Mouse (Mus musculus) adrenal gland, postnatal 36 days (tissue): ENCODE measurements around the gene Arnt. TPM values are rescaled to one million over a fixed set of nuclear protein-coding genes. Genes with fewer than 3 reads are reported as not detected.

Experiments
- DNase-seq, 2 experiments: peaks; one replicate each; pipeline ENCODE4 v3.0.0; 2021; ENCODE audit warnings: mixed read lengths in 1 of 2
- total RNA-seq, 2 experiments: library from RNA; stranded (reverse); gene quantifications; 2 replicates each; pipeline ENCODE4 v1.2.3; 2021

Arnt gene
- total RNA-seq, 2 experiments from 2014 or later: 63.5 to 68.0 TPM

- DNase-seq: no peak
Observed at GRCm38 (mm10) chr3:95456367-95456766, 22.2 kb downstream of the Arnt start.

- DNase-seq: no peak
Observed at GRCm38 (mm10) chr3:95457758-95458157, 23.6 kb downstream of the Arnt start.

- DNase-seq: peak in 1 of 2 experiments; percentile 30
Observed at GRCm38 (mm10) chr3:95459381-95459780, 25.2 kb downstream of the Arnt start.

DNA sequence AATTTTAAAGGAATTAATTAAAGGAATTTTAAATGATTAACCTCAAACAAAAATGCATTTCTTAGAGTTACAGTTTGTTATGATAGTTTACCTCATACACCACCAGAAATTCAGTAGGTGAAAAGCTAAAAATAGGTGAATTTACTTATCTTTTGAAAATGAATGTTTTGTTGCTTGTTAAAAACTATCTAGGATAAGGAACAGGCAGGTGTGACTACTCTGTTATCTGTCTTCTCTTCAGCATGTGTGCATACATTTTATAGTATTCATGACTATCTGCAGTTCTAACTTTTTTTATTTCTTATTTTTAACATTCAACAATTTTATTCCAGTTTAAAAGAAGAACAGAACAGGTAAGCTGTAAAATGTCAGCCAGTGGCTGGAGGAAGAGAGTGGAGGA is 29.7 kb downstream of the Arnt start:
- no peak for DNase-seq

DNA sequence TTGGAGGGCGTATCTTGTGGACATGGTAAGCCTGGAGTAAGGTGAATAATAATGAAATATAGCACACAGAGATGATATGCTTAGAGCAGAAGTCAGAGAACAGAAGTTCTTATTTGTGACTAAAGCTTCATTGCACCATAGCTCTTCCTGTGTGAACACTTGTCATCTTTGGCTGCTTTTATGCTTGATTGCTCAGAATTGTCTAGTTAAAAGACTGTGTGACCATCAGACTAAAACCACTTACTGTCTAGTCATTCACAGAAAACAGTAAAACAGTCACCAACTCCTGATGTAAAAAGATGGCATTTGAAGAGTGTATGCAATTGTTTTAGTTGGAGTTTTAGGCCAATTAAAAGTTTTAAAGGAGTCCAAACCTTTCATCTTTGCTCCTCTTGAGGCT is 44.8 kb downstream of the Arnt start:
- no peak for DNase-seq

DNA sequence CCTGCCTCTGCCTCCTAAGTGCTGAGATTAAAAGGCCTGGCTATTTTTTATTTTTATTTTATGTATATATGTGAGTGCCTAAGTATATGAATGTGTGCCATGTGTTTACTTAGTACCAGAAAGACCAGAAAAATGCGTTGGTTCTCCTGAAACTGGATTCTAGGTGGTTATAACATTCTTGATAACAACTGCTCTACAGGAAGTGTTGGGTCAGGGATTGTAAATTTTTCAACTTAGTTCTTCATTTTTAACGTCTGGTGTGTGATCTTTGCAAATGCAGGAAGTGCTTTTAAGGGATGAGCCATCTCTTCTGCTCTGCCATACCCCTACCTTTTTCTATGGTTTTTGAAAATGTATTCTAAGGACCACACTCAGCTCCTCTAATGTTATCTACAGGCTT is 52.2 kb downstream of the Arnt start:
- DNase-seq: no peak

DNA sequence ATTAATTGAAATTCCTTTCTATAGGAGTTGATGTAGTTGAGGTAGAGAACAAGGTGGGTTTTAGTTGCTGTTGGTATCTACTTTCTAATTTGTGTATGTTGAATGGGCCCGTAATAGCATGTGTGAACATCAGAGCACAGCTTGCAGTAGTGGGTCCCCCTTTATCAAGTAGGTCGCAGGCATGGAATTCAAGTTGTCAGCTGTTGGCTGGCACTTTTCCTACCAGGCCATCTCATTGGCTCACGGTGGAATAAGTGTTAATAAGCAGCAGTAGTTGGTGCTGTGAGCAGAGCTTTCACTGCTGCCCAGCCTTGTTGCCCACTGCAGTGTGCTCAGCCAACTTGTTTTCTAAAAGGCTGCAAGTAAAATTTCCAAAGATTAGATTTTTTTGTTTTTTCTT is 54.5 kb downstream of the Arnt start:
- DNase-seq: no peak

- no peak for DNase-seq
Observed at GRCm38 (mm10) chr3:95490238-95490637, 56.0 kb downstream of the Arnt start.

GRCm38 (mm10) chr3:95494342-95494741 is 60.2 kb downstream of the Arnt start:
- peak; percentile 69 to 78 for DNase-seq

DNA sequence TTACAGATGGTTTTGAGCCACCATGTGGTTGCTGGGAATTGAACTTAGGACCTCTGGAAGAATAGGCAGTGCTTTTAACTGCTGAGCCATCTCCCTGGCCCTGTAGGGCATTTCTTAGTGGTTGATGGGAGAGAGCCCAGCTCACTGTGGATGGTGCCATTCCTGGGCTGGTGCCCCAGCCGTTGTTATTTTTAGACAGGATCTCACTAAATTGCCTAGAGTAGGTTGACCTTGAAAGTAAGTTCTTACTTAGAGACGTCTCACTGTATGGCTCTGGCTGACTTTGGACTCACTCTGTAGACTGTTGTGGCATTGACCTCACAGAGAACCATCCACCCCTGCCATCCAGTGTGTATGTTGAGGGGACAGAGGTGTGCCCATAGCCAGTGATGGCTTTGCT is 64.0 kb downstream of the Arnt start:
- no peak for DNase-seq

GRCm38 (mm10) chr3:95499024-95499423 is 64.8 kb downstream of the Arnt start, which contains the start of gene Ctsk:
Gene Ctsk, plus strand, starts transcription at chr3:95499256.
- no peak for DNase-seq

- DNase-seq: no peak
Observed at GRCm38 (mm10) chr3:95499496-95500140, 65.4 kb downstream of the Arnt start.

GRCm38 (mm10) chr3:95502312-95502711 is 68.1 kb downstream of the Arnt start:
- DNase-seq: no peak

GRCm38 (mm10) chr3:95509348-95509747 is 75.2 kb downstream of the Arnt start:
- no peak for DNase-seq

GRCm38 (mm10) chr3:95511611-95512180 is 77.5 kb downstream of the Arnt start:
- peak; percentile 25 to 53 for DNase-seq

- no peak for DNase-seq
Observed at GRCm38 (mm10) chr3:95516614-95517041, 82.4 kb downstream of the Arnt start.

DNA sequence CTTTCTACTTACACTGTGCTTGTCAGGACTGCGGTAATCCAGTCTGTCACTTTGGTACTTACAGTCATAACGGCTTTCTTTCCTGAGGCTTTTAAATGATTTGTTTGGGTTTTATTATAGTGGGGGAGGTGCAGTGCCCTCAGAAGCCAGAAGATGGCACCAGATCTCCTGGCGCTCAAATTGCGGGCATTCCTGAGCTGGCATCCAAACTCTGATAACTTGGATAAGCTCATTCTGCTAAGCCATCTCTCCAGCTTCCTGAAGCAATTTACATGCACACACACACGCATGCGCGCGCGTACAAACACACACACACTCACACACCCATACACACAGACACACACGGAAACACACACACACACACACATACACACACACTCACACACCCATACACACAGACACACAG is 83.3 kb downstream of the Arnt start:
- DNase-seq: peak; percentile 73 to 76

GRCm38 (mm10) chr3:95518891-95519290 is 84.7 kb downstream of the Arnt start:
- DNase-seq: no peak

GRCm38 (mm10) chr3:95519315-95519714 is 85.1 kb downstream of the Arnt start:
- DNase-seq: no peak

GRCm38 (mm10) chr3:95520100-95520499 is 85.9 kb downstream of the Arnt start:
- no peak for DNase-seq

GRCm38 (mm10) chr3:95521168-95521567 is 87.0 kb downstream of the Arnt start:
- DNase-seq: no peak

DNA sequence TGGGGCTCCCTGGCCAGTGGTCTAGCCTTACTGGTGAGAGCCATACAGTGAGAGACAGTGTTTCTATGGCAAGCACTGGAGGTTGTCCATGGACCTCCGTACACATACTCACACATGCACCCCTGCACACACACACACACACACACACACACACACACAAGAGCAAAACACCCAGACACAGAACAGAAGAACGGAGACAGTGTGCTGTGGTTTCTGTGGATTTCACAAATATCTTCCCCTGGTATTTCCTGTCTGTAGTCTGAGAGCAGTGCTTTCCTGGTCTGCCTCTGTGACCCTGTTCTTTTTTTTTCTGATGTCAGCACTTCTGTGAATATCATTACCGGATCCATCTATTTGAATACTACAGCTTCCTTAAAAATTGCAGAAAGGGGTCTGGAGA is 89.5 kb downstream of the Arnt start:
- DNase-seq: no peak

- DNase-seq: no peak
Observed at GRCm38 (mm10) chr3:95524673-95525072, 90.5 kb downstream of the Arnt start.

- no peak for DNase-seq
Observed at GRCm38 (mm10) chr3:95526111-95526510, 91.9 kb downstream of the Arnt start.
